Mouse (Mus musculus) v-Abl transformed pro-B cells (cell line): Measurements from ENCODE around the gene Hist1h4k.

Experiments
- in situ Hi-C, 2 experiments: fragments of 400-800 bp; cut with MboI; formaldehyde crosslinking; loops; one replicate each; pipeline ENCODE4 v1.15.1; 2025; ENCODE audit not compliant: unreplicated experiment in 2 of 2

The Hist1h4k gene

GRCm38 (mm10) chr13:21779767-21780731, 29.7 kb upstream of the Hist1h4k start, which contains the start of gene Hist1h1b:
Gene Hist1h1b, minus strand, starts transcription at chr13:21780625.
- in situ Hi-C loops = loop anchor here (10.0 to 25.0 kb wide), 4 partner anchors 45 to 1982 kb away; partner anchors contain the start of genes Hist1h1a (in 1 of the 2), Hist1h2ab (in 1 of the 2), Hist1h2ai (in 1 of the 2) and Hist1h2bl (in 1 of the 2)

- in situ Hi-C loops = loop anchor here in 1 of 2 experiments (25.0 kb wide), 2 partner anchors 1808 to 1983 kb away; partner anchors contain the start of genes Hist1h1a, Hist1h2ab, Hist1h3a and Hist1h3b
Observed at GRCm38 (mm10) chr13:21778814-21779766, 28.8 kb upstream of the Hist1h4k start.

- in situ Hi-C loops = loop anchor here in 1 of 2 experiments (10.0 kb wide), 1 partner anchor 1799 kb away; the partner anchor contains the start of genes Hist1h1d and Hist1h4f
Observed at GRCm38 (mm10) chr13:21755707-21756106, 5.4 kb upstream of the Hist1h4k start.

- in situ Hi-C loops = loop anchor here in 1 of 2 experiments (10.0 kb wide), 1 partner anchor 1800 kb away; the partner anchor contains the start of genes Hist1h1d and Hist1h4f
Observed at GRCm38 (mm10) chr13:21754294-21755001, 4.1 kb upstream of the Hist1h4k start.

- in situ Hi-C loops = loop anchor here in 1 of 2 experiments (10.0 kb wide), 1 partner anchor 1801 kb away; the partner anchor contains the start of genes Hist1h1d and Hist1h4f
Observed at GRCm38 (mm10) chr13:21753524-21754285, 3.4 kb upstream of the Hist1h4k start, which contains the start of the genes Hist1h2ak and Hist1h2bn. Gene Hist1h2ak, minus strand, starts transcription at chr13:21753827. Gene Hist1h2bn, plus strand, starts transcription at chr13:21754123.

- in situ Hi-C loops = loop anchor here in 1 of 2 experiments (10.0 kb wide), 1 partner anchor 1802 kb away; the partner anchor contains the start of genes Hist1h1d and Hist1h4f
Observed at GRCm38 (mm10) chr13:21753051-21753523, 2.8 kb upstream of the Hist1h4k start.

- in situ Hi-C loops = loop anchor here in 1 of 2 experiments (10.0 kb wide), 1 partner anchor 1802 kb away; the partner anchor contains the start of genes Hist1h1d and Hist1h4f
Observed at GRCm38 (mm10) chr13:21752356-21752755, 2.1 kb upstream of the Hist1h4k start.

- in situ Hi-C loops = loop anchor here in 1 of 2 experiments (10.0 kb wide), 1 partner anchor 1803 kb away; the partner anchor contains the start of genes Hist1h1d and Hist1h4f
Observed at GRCm38 (mm10) chr13:21751827-21752226, 1.5 kb upstream of the Hist1h4k start.

GRCm38 (mm10) chr13:21751417-21751816, 1.1 kb upstream of the Hist1h4k start:
- in situ Hi-C loops = loop anchor here in 1 of 2 experiments (10.0 kb wide), 1 partner anchor 1803 kb away; the partner anchor contains the start of genes Hist1h1d and Hist1h4f

- in situ Hi-C loops = loop anchor here (10.0 to 25.0 kb wide), 6 partner anchors 812 to 1805 kb away; partner anchors contain the start of genes Elmo1 (in 2 of the 2), Hist1h1d (in 1 of the 2) and Hist1h4f (in 1 of the 2)
Observed at GRCm38 (mm10) chr13:21749387-21750158, 732 bp downstream of the Hist1h4k start.

- in situ Hi-C loops = loop anchor here (25.0 kb wide), 5 partner anchors 808 to 1658 kb away; partner anchors contain the start of gene Elmo1 (in 2 of the 2)
Observed at GRCm38 (mm10) chr13:21745006-21745405, 5.3 kb downstream of the Hist1h4k start.

GRCm38 (mm10) chr13:21734906-21735767, 15.2 kb downstream of the Hist1h4k start, which contains the start of gene Hist1h4j:
Gene Hist1h4j, plus strand, starts transcription at chr13:21735064.
- in situ Hi-C loops = loop anchor here (5.0 to 25.0 kb wide), 10 partner anchors 50 to 1648 kb away; partner anchors contain the start of genes Elmo1 (in 2 of the 2), Hist1h1b (in 1 of the 2), Hist1h2an (in 1 of the 2) and Hist1h2bp (in 1 of the 2)

- in situ Hi-C loops = loop anchor here (5.0 to 25.0 kb wide), 10 partner anchors 51 to 1647 kb away; partner anchors contain the start of genes Elmo1 (in 2 of the 2), Hist1h1b (in 1 of the 2), Hist1h2an (in 1 of the 2) and Hist1h2bp (in 1 of the 2)
Observed at GRCm38 (mm10) chr13:21734010-21734905, 16.0 kb downstream of the Hist1h4k start.

GRCm38 (mm10) chr13:21733466-21733865, 16.8 kb downstream of the Hist1h4k start:
- in situ Hi-C loops = loop anchor here (5.0 to 25.0 kb wide), 10 partner anchors 51 to 1646 kb away; partner anchors contain the start of genes Elmo1 (in 2 of the 2), Hist1h1b (in 1 of the 2), Hist1h2an (in 1 of the 2) and Hist1h2bp (in 1 of the 2)
